Mouse (Mus musculus) testis, adult 10 weeks (tissue): ENCODE measurements around the gene Cyp3a25. TPM values are rescaled to one million over a fixed set of nuclear protein-coding genes. Genes with fewer than 3 reads are reported as not detected.

ENCODE experiments used
- polyA plus RNA-seq: library from polyadenylated mRNA; stranded (reverse); fragments of 350-450 nt; fragmentation: Illumina TruSeq; extraction: RNeasy Lipid Tissue Mini Kit (QIAGEN cat#74804); gene quantifications from one replicate; pipeline ENCODE4 v1.2.3, GENCODE M21; 2014; ENCODE audit warnings: low read depth, low replicate concordance

Gene Cyp3a25
- 0.38 TPM for polyA plus RNA-seq

DNA sequence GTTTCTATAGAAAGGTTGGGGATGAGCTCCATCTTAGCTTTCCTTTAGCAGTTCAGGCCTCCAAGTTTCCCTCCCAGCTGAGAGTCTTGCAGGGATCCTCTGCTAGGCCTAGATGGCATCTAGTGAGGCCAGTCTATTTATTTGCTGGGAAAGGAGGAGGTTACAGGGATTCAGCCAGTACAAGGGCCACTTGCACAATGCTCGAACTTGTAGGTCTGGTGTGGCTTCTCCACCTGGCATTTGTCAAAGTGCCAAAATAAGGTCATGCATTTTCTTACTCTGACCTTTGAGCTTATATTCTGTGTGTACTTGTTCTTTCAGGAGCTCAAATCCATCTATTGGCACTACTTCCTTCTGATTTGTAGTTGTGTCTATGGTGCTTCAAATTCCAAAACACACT is at the start of gene Cyp3a25:
Gene Cyp3a25 (minus strand): TSS at position 110 of the 400 bp plus-strand sequence.

Other genes starting within 250 kb of the Cyp3a25 start
- not detected for gene Cyp3a44, start 203.7 kb downstream of the Cyp3a25 start, polyA plus RNA-seq
- gene Cyp3a11, start 129.7 kb downstream of the Cyp3a25 start, polyA plus RNA-seq, result 1.8 TPM
- not detected for gene Cyp3a59, start 69.6 kb upstream of the Cyp3a25 start, polyA plus RNA-seq
- gene Gm5565, start 150.9 kb upstream of the Cyp3a25 start, polyA plus RNA-seq, result 4.0 TPM
- gene Gm6309, start 161.1 kb upstream of the Cyp3a25 start, polyA plus RNA-seq, result 17.6 TPM
- gene 1700001J03Rik, start 175.7 kb upstream of the Cyp3a25 start, polyA plus RNA-seq, result 196 TPM
- 67.9 TPM for gene Rnf6, start 211.9 kb upstream of the Cyp3a25 start, polyA plus RNA-seq
- gene Cdk8, start 221.6 kb upstream of the Cyp3a25 start, polyA plus RNA-seq, result 36.9 TPM